In genomic region chr9:53905418-53905817, GRCm38 (mm10) we compare ENCODE assay signal across 20 mouse cellular contexts. TPM values are rescaled to one million over a fixed set of nuclear protein-coding genes. Genes with fewer than 3 reads are reported as not detected.
DNase-seq lines count a peak whose midpoint lies in the region; ATAC-seq and TF ChIP-seq lines count a peak whose summit lies in the region.
"Had no signal": no experiment of that assay in that cellular context is flagged by ENCODE, and none has a peak within 500 bp of the region (broad histone marks: within the 10 kb centered on the region; RNA-seq: fewer than 3 reads in every experiment).

No protein-coding gene starts in this region.

- no peaks in the 10 kb centered on the region for H3K9me3 ChIP-seq in heart, postnatal 0 days (replicated peaks; ENCODE audit: control insufficient read depth, low read length)
- H3K9me3 ChIP-seq in heart, embryonic 11.5 days (replicated peaks; ENCODE audit: control insufficient read depth, low read length), result no peaks in the 10 kb centered on the region
- H3K9me3 ChIP-seq: heart, embryonic 15.5 days had no signal

- no peak overlapping the region for H3K27ac ChIP-seq in heart, postnatal 0 days (ENCODE audit: low read depth)
- H3K27ac ChIP-seq in heart, embryonic 11.5 days (ENCODE audit: low read depth, low read length), result no peak overlapping the region
- H3K27ac ChIP-seq: heart, embryonic 15.5 days had no signal

- no peak for TF ChIP-seq EP300 in heart, postnatal 0 days (IDR thresholded peaks at IDR 0.05; ENCODE audit: low read depth)

- TF ChIP-seq CTCF in heart, postnatal 0 days (IDR thresholded peaks at IDR 0.05; ENCODE audit: low read depth), result peak; percentile 10; the same call in 1 of the 2 replicates

- H3K4me1 ChIP-seq in heart, postnatal 0 days (ENCODE audit: control insufficient read depth, insufficient read depth), result no peaks in the 10 kb centered on the region
- H3K4me1 ChIP-seq in heart, embryonic 11.5 days (ENCODE audit: control insufficient read depth, insufficient read depth, low read length), result no peaks in the 10 kb centered on the region
- H3K4me1 ChIP-seq: heart, embryonic 15.5 days had no signal

- H3K9ac ChIP-seq in heart, postnatal 0 days (replicated peaks; ENCODE audit: low read depth, low read length), result no peak overlapping the region
- H3K9ac ChIP-seq in heart, embryonic 11.5 days (ENCODE audit: low read depth, low read length), result no peak overlapping the region
- H3K9ac ChIP-seq: heart, embryonic 15.5 days had no signal

- H3K27me3 ChIP-seq in heart, postnatal 0 days (ENCODE audit: control insufficient read depth, insufficient read depth, low read length), result no peaks in the 10 kb centered on the region
- no peaks in the 10 kb centered on the region for H3K27me3 ChIP-seq in heart, embryonic 11.5 days (ENCODE audit: control insufficient read depth, insufficient read depth, low read length)
- H3K27me3 ChIP-seq: heart, embryonic 15.5 days had no signal

- H3K36me3 ChIP-seq in heart, postnatal 0 days (replicated peaks; ENCODE audit: control insufficient read depth, insufficient read depth, low read length), result no peaks in the 10 kb centered on the region
- H3K36me3 ChIP-seq in heart, embryonic 11.5 days (ENCODE audit: control insufficient read depth, insufficient read depth, low read length), result no peaks in the 10 kb centered on the region
- H3K36me3 ChIP-seq: heart, embryonic 15.5 days had no signal

- 46% methylated on average over 3 of the region's 3 CpGs for WGBS in heart, postnatal 0 days
- WGBS in heart, embryonic 11.5 days (ENCODE audit: insufficient replicate concordance), result 33% methylated on average over 3 of the region's 3 CpGs

- ATAC-seq in heart, postnatal 0 days (ENCODE audit: insufficient read depth, low read depth), result no peak
- ATAC-seq in heart, embryonic 11.5 days (replicated peaks; ENCODE audit: insufficient number of reproducible peaks, low FRiP score, low TSS enrichment), result no peak
- ATAC-seq: inflammation-experienced regulatory T-cells, adult 6 months; midbrain, embryonic 16.5 days had no signal

- DNase-seq in heart, postnatal 0 days (ENCODE audit: low spot score), result no peak
- DNase-seq in lung, postnatal 10 days, result peak; percentile 5
- DNase-seq in lung, postnatal 36 days, result no peak
- DNase-seq in embryo, embryonic 10.5 days (ENCODE audit: low spot score), result peak; percentile 45
- peak; percentile 43 for DNase-seq in retina, postnatal 1 day
- DNase-seq in kidney, postnatal 14 days, result no peak
- DNase-seq in kidney, postnatal 10 days, result no peak
- DNase-seq: adrenal gland, postnatal 36 days; cerebellum, adult 9-11 months; gastrocnemius, postnatal 10 days; lung, adult 2 months; right cerebral cortex, postnatal 14 days; thymus, postnatal 25 days had no signal

- no peak overlapping the region for H3K4me3 ChIP-seq in heart, postnatal 0 days (ENCODE audit: low read depth, low read length)
- H3K4me3 ChIP-seq in heart, embryonic 11.5 days (ENCODE audit: low read depth, low read length), result no peak overlapping the region
- H3K4me3 ChIP-seq: erythroblast, embryonic 14.5 days; heart, embryonic 15.5 days had no signal

- no peak overlapping the region for H3K4me2 ChIP-seq in heart, postnatal 0 days (ENCODE audit: low read depth, low read length)
- H3K4me2 ChIP-seq in heart, embryonic 11.5 days, result no peak overlapping the region
- H3K4me2 ChIP-seq: heart, embryonic 15.5 days had no signal

RNA-seq across cellular contexts. Expression of gene Sln, which starts 55.5 kb away (rescaled TPM):
- total RNA-seq in heart, postnatal 0 days (2014; rRNA removed; ENCODE audit: low replicate concordance), result 80.1 and 118 TPM in 2 replicates
- polyA plus RNA-seq in heart, postnatal 0 days (2015; fragmentation: Nextera tagmentation; extraction: Ambion mirVana), result 339 and 434 TPM in 2 replicates
- 10.4 and 10.6 TPM in 2 replicates for polyA plus RNA-seq in heart, embryonic 11.5 days (2014; fragmentation: Nextera tagmentation; extraction: Ambion mirVana)
- total RNA-seq: adrenal gland, postnatal 36 days; layer of hippocampus, adult 18-20 months had no signal
- polyA plus RNA-seq: C2C12; erythroblast, embryonic 14.5 days; inflammation-experienced regulatory T-cells, adult 6 months had no signal

Comparison
In these comparisons a context has a peak if more than half of its experiments do, and no peak if none do; other contexts are left out.
1. DNase-seq: peak in lung, postnatal 10 days (single experiment), embryo, embryonic 10.5 days (single experiment) and retina, postnatal 1 day (single experiment); none in heart, postnatal 0 days (single experiment), lung, postnatal 36 days (single experiment), kidney, postnatal 14 days (single experiment) and kidney, postnatal 10 days (single experiment).
2. RNA of gene Sln, which starts 55.5 kb away (polyA plus RNA-seq): 339 to 434 TPM in heart, postnatal 0 days; 10.4 to 10.6 TPM in heart, embryonic 11.5 days; every median in the first group is over 10 times any median in the second.